Mouse (Mus musculus): ENCODE data around the gene Nrxn3.

Nrxn3 gene

GRCm38 (mm10) chr12:89041429-89042107, 318.9 kb downstream of the Nrxn3 start:
- DNase-seq (ENCODE audit: low spot score in 2 of 2) = no peak

- DNase-seq (ENCODE audit: low spot score in 2 of 2) = no peak
Measured at GRCm38 (mm10) chr12:89049279-89049678, 326.6 kb downstream of the Nrxn3 start.

- DNase-seq (ENCODE audit: low spot score in 2 of 2) = no peak
Measured at GRCm38 (mm10) chr12:89049686-89050085, 327.0 kb downstream of the Nrxn3 start.

- no peak for DNase-seq (ENCODE audit: low spot score in 2 of 2)
Measured at GRCm38 (mm10) chr12:89072436-89072835, 349.8 kb downstream of the Nrxn3 start.

- DNase-seq (ENCODE audit: low spot score in 2 of 2) = no peak
Measured at GRCm38 (mm10) chr12:89073167-89073743, 350.6 kb downstream of the Nrxn3 start.

- no peak for DNase-seq (ENCODE audit: low spot score in 2 of 2)
Measured at GRCm38 (mm10) chr12:89074551-89075295, 352.0 kb downstream of the Nrxn3 start.

GRCm38 (mm10) chr12:89093806-89094479, 371.3 kb downstream of the Nrxn3 start:
- no peak for DNase-seq (ENCODE audit: low spot score in 2 of 2)

- no peak for DNase-seq (ENCODE audit: low spot score in 2 of 2)
Measured at GRCm38 (mm10) chr12:89097561-89097960, 374.9 kb downstream of the Nrxn3 start.

- peak; percentile 10 to 18 for DNase-seq (ENCODE audit: low spot score in 2 of 2)
Measured at GRCm38 (mm10) chr12:89106029-89106733, 383.5 kb downstream of the Nrxn3 start.

- no peak for DNase-seq (ENCODE audit: low spot score in 2 of 2)
Measured at GRCm38 (mm10) chr12:89106881-89107584, 384.4 kb downstream of the Nrxn3 start.

- no peak for DNase-seq (ENCODE audit: low spot score in 2 of 2)
Measured at GRCm38 (mm10) chr12:89109779-89110335, 387.2 kb downstream of the Nrxn3 start.

- DNase-seq (ENCODE audit: low spot score in 2 of 2) = no peak
Measured at GRCm38 (mm10) chr12:89128602-89129001, 405.9 kb downstream of the Nrxn3 start.

- no peak for DNase-seq (ENCODE audit: low spot score in 2 of 2)
Measured at GRCm38 (mm10) chr12:89129139-89129907, 406.6 kb downstream of the Nrxn3 start.

- no peak for DNase-seq (ENCODE audit: low spot score in 2 of 2)
Measured at GRCm38 (mm10) chr12:89134333-89134732, 411.7 kb downstream of the Nrxn3 start.

- no peak for DNase-seq (ENCODE audit: low spot score in 2 of 2)
Measured at GRCm38 (mm10) chr12:89134774-89135307, 412.2 kb downstream of the Nrxn3 start.

GRCm38 (mm10) chr12:89148974-89149411, 426.3 kb downstream of the Nrxn3 start:
- no peak for DNase-seq (ENCODE audit: low spot score in 2 of 2)

GRCm38 (mm10) chr12:89149455-89149854, 426.8 kb downstream of the Nrxn3 start:
- no peak for DNase-seq (ENCODE audit: low spot score in 2 of 2)

- DNase-seq (ENCODE audit: low spot score in 2 of 2) = no peak
Measured at GRCm38 (mm10) chr12:89156086-89156757, 433.5 kb downstream of the Nrxn3 start.

GRCm38 (mm10) chr12:89159353-89159752, 436.7 kb downstream of the Nrxn3 start:
- no peak for DNase-seq (ENCODE audit: low spot score in 2 of 2)

Data from urinary bladder, postnatal 36 days (tissue).